Mouse (Mus musculus) erythroblast, embryonic 14.5 days (primary cell): ENCODE measurements around the gene Tnf.

Experiments
- GATA1 ChIP-seq: IDR thresholded peaks from 2 replicates; pipeline ENCODE4 v1.6.1; 2012; ENCODE audit warnings: low read length, inconsistent platforms, mixed read lengths
- TAL1 ChIP-seq: IDR thresholded peaks from 3 replicates; pipeline ENCODE4 v1.6.1; 2012; ENCODE audit warnings: low read length, inconsistent platforms, mixed read lengths

- no peak for TF ChIP-seq TAL1
- no peak for TF ChIP-seq GATA1
Measured at GRCm38 (mm10) chr17:35175968-35176367, 25.8 kb downstream of the Tnf start, which contains the start of gene Aif1.
